Mouse (Mus musculus) embryo, embryonic 9.5 days (tissue): ENCODE measurements around the gene Ube2g1.

ENCODE experiments used
- DNase-seq: peaks from one replicate; pipeline ENCODE4 v3.0.0-alpha.2; 2017; ENCODE audit errors: extremely low spot score

Gene Ube2g1

GRCm38 (mm10) chr11:72606694-72607407 is at the start of gene Ube2g1:
Gene Ube2g1, plus strand, starts transcription at chr11:72607283.
- DNase-seq = peak; percentile 99

- DNase-seq = no peak
Observed at GRCm38 (mm10) chr11:72558155-72558554, 48.9 kb upstream of the Ube2g1 start.

- no peak for DNase-seq
Observed at GRCm38 (mm10) chr11:72560661-72561060, 46.4 kb upstream of the Ube2g1 start.

- DNase-seq = peak; percentile 45
Observed at GRCm38 (mm10) chr11:72564232-72564807, 42.8 kb upstream of the Ube2g1 start.

GRCm38 (mm10) chr11:72566304-72566703 is 40.8 kb upstream of the Ube2g1 start:
- DNase-seq = no peak

GRCm38 (mm10) chr11:72566816-72567338 is 40.2 kb upstream of the Ube2g1 start:
- no peak for DNase-seq

GRCm38 (mm10) chr11:72569051-72569450 is 38.0 kb upstream of the Ube2g1 start:
- peak; percentile 33 for DNase-seq

GRCm38 (mm10) chr11:72569671-72570318 is 37.3 kb upstream of the Ube2g1 start:
- DNase-seq = no peak

GRCm38 (mm10) chr11:72570319-72570979 is 36.6 kb upstream of the Ube2g1 start:
- peak; percentile 86 for DNase-seq

GRCm38 (mm10) chr11:72573819-72574218 is 33.3 kb upstream of the Ube2g1 start:
- no peak for DNase-seq

GRCm38 (mm10) chr11:72576111-72576465 is 31.0 kb upstream of the Ube2g1 start:
- DNase-seq = no peak

GRCm38 (mm10) chr11:72576466-72577351 is 30.4 kb upstream of the Ube2g1 start:
- peak; percentile 28 for DNase-seq

- DNase-seq = no peak
Observed at GRCm38 (mm10) chr11:72578471-72578870, 28.6 kb upstream of the Ube2g1 start.

GRCm38 (mm10) chr11:72581609-72582447 is 25.3 kb upstream of the Ube2g1 start:
- DNase-seq = no peak

GRCm38 (mm10) chr11:72582448-72582705 is 24.7 kb upstream of the Ube2g1 start:
- no peak for DNase-seq

- no peak for DNase-seq
Observed at GRCm38 (mm10) chr11:72583092-72583491, 24.0 kb upstream of the Ube2g1 start.

GRCm38 (mm10) chr11:72586570-72586969 is 20.5 kb upstream of the Ube2g1 start:
- DNase-seq = no peak

GRCm38 (mm10) chr11:72587537-72588233 is 19.4 kb upstream of the Ube2g1 start:
- DNase-seq = no peak

- no peak for DNase-seq
Observed at GRCm38 (mm10) chr11:72595010-72595737, 11.9 kb upstream of the Ube2g1 start.
